Mouse (Mus musculus) kidney, adult 2 months (tissue): ENCODE measurements around the gene Cstb. TPM values are rescaled to one million over a fixed set of nuclear protein-coding genes. Genes with fewer than 3 reads are reported as not detected.
"Not testable (repeated sequence)": the region's sequence is repeated elsewhere in the genome, so short reads cannot be mapped to it uniquely, and the experiment has no call there.

ENCODE experiments used
- DNase-seq: peaks from one replicate; pipeline ENCODE4 v3.0.0; 2021
- H3K27ac ChIP-seq: fragments of 200-500 bp; 2 replicates; pipeline ENCODE4 v1.5.1; 2012; ENCODE audit warnings: low read depth, low read length, control low read depth, inconsistent platforms; ENCODE audit not compliant: insufficient read depth
- H3K27me3 ChIP-seq: fragments of 200-500 bp; replicated peaks from 2 replicates; pipeline ENCODE4 v1.6.1; 2012; ENCODE audit warnings: mild to moderate bottlenecking, moderate library complexity, low read length, inconsistent platforms; ENCODE audit not compliant: control insufficient read depth, insufficient read depth
- H3K36me3 ChIP-seq: fragments of 200-500 bp; 2 replicates; pipeline ENCODE4 v1.6.1; 2012; ENCODE audit warnings: mild to moderate bottlenecking, moderate library complexity, low read length, inconsistent platforms; ENCODE audit not compliant: control insufficient read depth, insufficient read depth
- H3K4me1 ChIP-seq: fragments of 200-500 bp; 2 replicates; pipeline ENCODE4 v1.6.1; 2011; ENCODE audit warnings: low read length; ENCODE audit not compliant: control insufficient read depth, insufficient read depth
- H3K4me3 ChIP-seq: fragments of 200-500 bp; 2 replicates; pipeline ENCODE4 v1.5.1; 2011; ENCODE audit warnings: mild to moderate bottlenecking, low read depth, low read length, control low read depth; ENCODE audit not compliant: insufficient read depth
- CTCF ChIP-seq: fragments of 200-500 bp; conservative IDR thresholded peaks from 2 replicates; pipeline ENCODE4 v1.5.1; 2011; ENCODE audit warnings: low read depth, mild to moderate bottlenecking, control low read depth, low read length, moderate library complexity, mixed read lengths; ENCODE audit not compliant: insufficient read depth, insufficient read length
- POLR2A ChIP-seq: fragments of 200-500 bp; IDR thresholded peaks from one replicate; pipeline ENCODE4 v1.6.1; 2011; ENCODE audit warnings: low read depth, low read length, control low read depth
- WGBS: fragments of 180-500 bp; shearing (Covaris S2); methylation state at CpG from one replicate; pipeline ENCODE4 v1.1.7; 2018; 5-methylcytosine and 5-hydroxymethylcytosine counted together
- polyA plus RNA-seq: library from polyadenylated mRNA; depleted of rRNA; stranded (reverse); fragments of >200 nt; gene quantifications from 2 replicates; pipeline ENCODE4 v1.2.3, GENCODE M21; 2012

Cstb gene
- polyA plus RNA-seq, 1 experiment: 115 TPM

GRCm38 (mm10) chr10:78406152-78406551 is 19.3 kb upstream of the Cstb start:
- no peak for DNase-seq
- no peak overlapping the region for H3K27ac ChIP-seq
- peaks cover 2% of the 10 kb centered on the region; the same call in 1 of the 2 replicates for H3K36me3 ChIP-seq
- WGBS: 86% methylated on average over 6 of the region's 6 CpGs
- no peaks in the 10 kb centered on the region for H3K4me1 ChIP-seq
- H3K27me3 ChIP-seq: no peaks in the 10 kb centered on the region
- H3K4me3 ChIP-seq: no peak overlapping the region
- TF ChIP-seq POLR2A (no peak), CTCF (no peak)

GRCm38 (mm10) chr10:78407132-78407531 is 18.3 kb upstream of the Cstb start:
- TF ChIP-seq POLR2A (no peak), CTCF (no peak)
- Histone ChIP-seq H3K27ac (no peak overlapping the region), H3K27me3 (no peaks in the 10 kb centered on the region), H3K4me1 (0 out of 2 replicates have a peak, but pooled peaks cover 4% of the 10 kb centered on the region), H3K36me3 (peaks cover 2% of the 10 kb centered on the region; the same call in 1 of the 2 replicates), H3K4me3 (no peak overlapping the region)
- DNase-seq: no peak
- 93% methylated on average over 4 of the region's 4 CpGs for WGBS

GRCm38 (mm10) chr10:78409035-78409788 is 16.3 kb upstream of the Cstb start:
- 0 out of 2 replicates have a peak, but pooled peaks cover 2% of the 10 kb centered on the region for H3K36me3 ChIP-seq
- no peak for DNase-seq
- no peak overlapping the region for H3K27ac ChIP-seq
- 81% methylated on average over 9 of the region's 9 CpGs for whole genome bisulfite sequencing
- no peak for TF ChIP-seq POLR2A
- TF ChIP-seq CTCF: no peak
- H3K27me3 ChIP-seq: no peaks in the 10 kb centered on the region
- no peak overlapping the region for H3K4me3 ChIP-seq
- 0 out of 2 replicates have a peak, but pooled peaks cover 4% of the 10 kb centered on the region for H3K4me1 ChIP-seq

- WGBS: 7% methylated on average over 8 of the region's 8 CpGs
- Histone ChIP-seq H3K36me3 (no peaks in the 10 kb centered on the region), H3K27ac (no peak overlapping the region), H3K4me1 (0 out of 2 replicates have a peak, but pooled peaks cover 4% of the 10 kb centered on the region), H3K4me3 (peak overlapping the region; percentile 92), H3K27me3 (no peaks in the 10 kb centered on the region)
- TF ChIP-seq CTCF (no peak), POLR2A (no peak)
- DNase-seq: no peak
Observed at GRCm38 (mm10) chr10:78411851-78412250, 13.6 kb upstream of the Cstb start.

GRCm38 (mm10) chr10:78412319-78413151 is 12.9 kb upstream of the Cstb start, which contains the start of gene Rrp1:
Gene Rrp1 (minus strand): TSS chr10:78413043.
- under 1% methylated on average over 70 of the region's 70 CpGs for WGBS
- Histone ChIP-seq H3K27me3 (no peaks in the 10 kb centered on the region), H3K4me3 (peak within 1 kb of the TSS; percentile 92), H3K4me1 (0 out of 2 replicates have a peak, but pooled peaks cover 4% of the 10 kb centered on the region), H3K27ac (peak within 1 kb of the TSS; percentile 55), H3K36me3 (no peaks in the 10 kb centered on the region)
- TF ChIP-seq CTCF: peak; percentile 99
- TF ChIP-seq POLR2A: peak; percentile 90
- DNase-seq: peak; percentile 96

- H3K27me3 ChIP-seq: no peaks in the 10 kb centered on the region
- no peak for DNase-seq
- H3K36me3 ChIP-seq: no peaks in the 10 kb centered on the region
- 0 out of 2 replicates have a peak, but pooled peaks cover 4% of the 10 kb centered on the region for H3K4me1 ChIP-seq
- peak overlapping the region; percentile 92 for H3K4me3 ChIP-seq
- H3K27ac ChIP-seq: no peak overlapping the region
- 34% methylated on average over 7 of the region's 7 CpGs for WGBS
- TF ChIP-seq CTCF: no peak
- no peak for TF ChIP-seq POLR2A
Observed at GRCm38 (mm10) chr10:78413152-78413520, 12.3 kb upstream of the Cstb start.

GRCm38 (mm10) chr10:78414936-78415335 is 10.5 kb upstream of the Cstb start:
- not testable (repeated sequence) for H3K4me3 ChIP-seq, H3K27me3 ChIP-seq, H3K36me3 ChIP-seq, H3K27ac ChIP-seq, DNase-seq, H3K4me1 ChIP-seq
- WGBS: 92% methylated on average over 4 of the region's 4 CpGs
